9 mouse cellular contexts compared by ENCODE assay signal in the genomic region with DNA sequence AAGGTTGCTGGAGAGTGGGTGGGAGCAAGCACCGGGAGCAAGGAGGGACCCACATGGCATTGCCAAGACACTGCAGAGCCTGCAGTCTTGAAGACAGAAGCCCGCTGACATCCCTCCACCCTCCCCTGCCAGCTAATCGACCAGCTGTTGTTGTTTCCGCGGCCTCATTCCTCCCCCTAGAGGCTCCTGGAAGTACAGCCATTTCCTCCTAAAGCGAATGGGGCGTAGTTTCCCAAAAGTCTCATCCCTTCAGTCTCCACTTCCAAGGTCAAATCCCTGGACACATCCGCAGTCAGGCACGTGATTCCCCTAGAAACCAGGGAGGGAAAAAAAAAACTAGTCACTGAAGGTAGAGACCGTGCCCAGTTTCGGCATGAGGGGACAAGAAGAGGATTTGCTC. TPM values are rescaled to one million over a fixed set of nuclear protein-coding genes. Genes with fewer than 3 reads are reported as not detected.
DNase-seq lines count a peak whose midpoint lies in the region; ATAC-seq and TF ChIP-seq lines count a peak whose summit lies in the region.
"Had no signal": no experiment of that assay in that cellular context is flagged by ENCODE, and none has a peak within 500 bp of the region (broad histone marks: within the 10 kb centered on the region; RNA-seq: fewer than 3 reads in every experiment).

No protein-coding gene starts in this region.

- H3ac ChIP-seq in C2C12 (ENCODE audit: control insufficient read depth, insufficient read length, low read depth): peak overlapping the region; percentile 46

- H3K4me1 ChIP-seq in embryonic facial prominence, embryonic 15.5 days: peaks cover 12% of the 10 kb centered on the region; the same call in 1 of the 2 replicates
- peaks cover 3% of the 10 kb centered on the region; the same call in 1 of the 2 replicates for H3K4me1 ChIP-seq in heart, embryonic 11.5 days (ENCODE audit: control insufficient read depth, insufficient read depth, low read length)
- H3K4me1 ChIP-seq in kidney, embryonic 14.5 days (ENCODE audit: control insufficient read depth, insufficient read depth, low read length): no peaks in the 10 kb centered on the region
- H3K4me1 ChIP-seq in liver, embryonic 11.5 days (replicated peaks; ENCODE audit: control insufficient read depth, insufficient read depth, low read length): peaks cover 2% of the 10 kb centered on the region; the same call in 1 of the 2 replicates

- 0 out of 2 replicates have a peak, but pooled peaks have one; percentile 40 for ATAC-seq in embryonic facial prominence, embryonic 15.5 days (ENCODE audit: insufficient number of reproducible peaks, low FRiP score, low TSS enrichment, low read depth)
- no peak for ATAC-seq in heart, embryonic 11.5 days (replicated peaks; ENCODE audit: insufficient number of reproducible peaks, low FRiP score, low TSS enrichment)
- ATAC-seq in kidney, embryonic 14.5 days (ENCODE audit: low FRiP score, low TSS enrichment): peak; percentile 33; the same call in 1 of the 2 replicates
- peak; percentile 49; the same call in 1 of the 2 replicates for ATAC-seq in liver, embryonic 11.5 days (replicated peaks; ENCODE audit: low FRiP score)

- peak; percentile 70 for DNase-seq in adrenal gland, postnatal 25 days
- DNase-seq in liver, embryonic 11.5 days (ENCODE audit: low spot score): peak; percentile 67
- DNase-seq in neural tube, embryonic 10.5 days (ENCODE audit: extremely low spot score, low spot score): peak; percentile 71
- DNase-seq in testis, postnatal 14 days (ENCODE audit: low spot score): peak; percentile 60

- H3K9me3 ChIP-seq in embryonic facial prominence, embryonic 15.5 days (replicated peaks): no peaks in the 10 kb centered on the region
- H3K9me3 ChIP-seq in heart, embryonic 11.5 days (replicated peaks; ENCODE audit: control insufficient read depth, low read length): no peaks in the 10 kb centered on the region
- no peaks in the 10 kb centered on the region for H3K9me3 ChIP-seq in kidney, embryonic 14.5 days (ENCODE audit: control insufficient read depth, low read length)
- no peaks in the 10 kb centered on the region for H3K9me3 ChIP-seq in liver, embryonic 11.5 days (ENCODE audit: control insufficient read depth, low read length)
- H3K9me3 ChIP-seq: embryonic facial prominence, embryonic 12.5 days had no signal

- no peak overlapping the region for H3K27ac ChIP-seq in embryonic facial prominence, embryonic 15.5 days (replicated peaks)
- H3K27ac ChIP-seq in heart, embryonic 11.5 days (ENCODE audit: low read depth, low read length): no peak overlapping the region
- no peak overlapping the region for H3K27ac ChIP-seq in kidney, embryonic 14.5 days (ENCODE audit: low read depth, low read length)
- H3K27ac ChIP-seq in liver, embryonic 11.5 days (ENCODE audit: low read depth, low read length): no peak overlapping the region
- H3K27ac ChIP-seq: embryonic facial prominence, embryonic 12.5 days had no signal

- H3K9ac ChIP-seq in embryonic facial prominence, embryonic 15.5 days: no peak overlapping the region
- no peak overlapping the region for H3K9ac ChIP-seq in heart, embryonic 11.5 days (ENCODE audit: low read depth, low read length)
- H3K9ac ChIP-seq in kidney, embryonic 14.5 days (ENCODE audit: low read depth, low read length): no peak overlapping the region
- H3K9ac ChIP-seq in liver, embryonic 11.5 days (ENCODE audit: low read depth, low read length): no peak overlapping the region
- H3K9ac ChIP-seq: embryonic facial prominence, embryonic 12.5 days had no signal

- H3K36me3 ChIP-seq in C2C12 (ENCODE audit: control insufficient read depth, insufficient read depth): peaks cover 5% of the 10 kb centered on the region
- H3K36me3 ChIP-seq in embryonic facial prominence, embryonic 15.5 days: 0 out of 2 replicates have a peak, but pooled peaks cover 5% of the 10 kb centered on the region
- no peaks in the 10 kb centered on the region for H3K36me3 ChIP-seq in heart, embryonic 11.5 days (ENCODE audit: control insufficient read depth, insufficient read depth, low read length)
- peaks cover 11% of the 10 kb centered on the region; the same call in 1 of the 2 replicates for H3K36me3 ChIP-seq in kidney, embryonic 14.5 days (ENCODE audit: control insufficient read depth, insufficient read depth, low read length)
- H3K36me3 ChIP-seq in liver, embryonic 11.5 days (ENCODE audit: control insufficient read depth, insufficient read depth, low read length): peaks cover 5% of the 10 kb centered on the region; the same call in 1 of the 2 replicates

- H3K27me3 ChIP-seq in C2C12 (ENCODE audit: control insufficient read depth, insufficient read depth, insufficient read length): no peaks in the 10 kb centered on the region
- H3K27me3 ChIP-seq in embryonic facial prominence, embryonic 15.5 days: no peaks in the 10 kb centered on the region
- H3K27me3 ChIP-seq in heart, embryonic 11.5 days (ENCODE audit: control insufficient read depth, insufficient read depth, low read length): no peaks in the 10 kb centered on the region
- H3K27me3 ChIP-seq in kidney, embryonic 14.5 days (ENCODE audit: control insufficient read depth, insufficient read depth, low read length): no peaks in the 10 kb centered on the region
- no peaks in the 10 kb centered on the region for H3K27me3 ChIP-seq in liver, embryonic 11.5 days (replicated peaks; ENCODE audit: control insufficient read depth, insufficient read depth, low read length)
- H3K27me3 ChIP-seq: embryonic facial prominence, embryonic 12.5 days had no signal

- no peaks in the 10 kb centered on the region for H3K79me3 ChIP-seq in C2C12 (ENCODE audit: low read depth)

- H3K79me2 ChIP-seq in C2C12 (ENCODE audit: control insufficient read depth, insufficient read depth): no peaks in the 10 kb centered on the region

- peak; percentile 38 for TF ChIP-seq CTCF in C2C12 (IDR thresholded peaks at IDR 0.05; ENCODE audit: control insufficient read depth, insufficient read depth, insufficient read length)

- H3K4me3 ChIP-seq in C2C12 (ENCODE audit: insufficient read depth, poor library complexity, severe bottlenecking): no peak overlapping the region
- no peak overlapping the region for H3K4me3 ChIP-seq in embryonic facial prominence, embryonic 15.5 days (replicated peaks)
- H3K4me3 ChIP-seq in heart, embryonic 11.5 days (ENCODE audit: low read depth, low read length): no peak overlapping the region
- H3K4me3 ChIP-seq in kidney, embryonic 14.5 days (ENCODE audit: low read length): no peak overlapping the region
- H3K4me3 ChIP-seq in liver, embryonic 11.5 days (ENCODE audit: low read depth, low read length): no peak overlapping the region
- H3K4me3 ChIP-seq: embryonic facial prominence, embryonic 12.5 days had no signal

- 5% methylated on average over 11 of the region's 11 CpGs for WGBS in embryonic facial prominence, embryonic 15.5 days
- 5% methylated on average over 11 of the region's 11 CpGs for WGBS in heart, embryonic 11.5 days (ENCODE audit: insufficient replicate concordance)
- WGBS in kidney, embryonic 14.5 days: 8% methylated on average over 11 of the region's 11 CpGs
- WGBS in liver, embryonic 11.5 days: 7% methylated on average over 11 of the region's 11 CpGs

- 0 out of 2 replicates have a peak overlapping the region, but pooled peaks have one; percentile 22 for H3K4me2 ChIP-seq in embryonic facial prominence, embryonic 15.5 days (replicated peaks)
- peak overlapping the region; percentile 42 for H3K4me2 ChIP-seq in heart, embryonic 11.5 days
- H3K4me2 ChIP-seq in kidney, embryonic 14.5 days (replicated peaks; ENCODE audit: low read depth, low read length): no peak overlapping the region
- H3K4me2 ChIP-seq in liver, embryonic 11.5 days: 0 out of 2 replicates have a peak overlapping the region, but pooled peaks have one; percentile 12
- H3K4me2 ChIP-seq: embryonic facial prominence, embryonic 12.5 days had no signal

RNA-seq across cellular contexts. Expression of a gene that starts 1.1 kb away (rescaled TPM):
- not detected for polyA plus RNA-seq in C2C12 (2012; fragmentation: generic; extraction: Trizol)
- total RNA-seq in adrenal gland, postnatal 25 days (2021): 0.36 TPM in 1 of 2 replicates, not detected in the other
- polyA plus RNA-seq in embryonic facial prominence, embryonic 15.5 days (2015; fragmentation: Nextera tagmentation; extraction: Ambion mirVana): 0.12 and 0.26 TPM in 2 replicates
- 0.23 TPM in 1 of 2 replicates, not detected in the other for polyA plus RNA-seq in heart, embryonic 11.5 days (2014; fragmentation: Nextera tagmentation; extraction: Ambion mirVana)
- polyA plus RNA-seq in kidney, embryonic 14.5 days (2014; fragmentation: Nextera tagmentation; extraction: Ambion mirVana): 0.09 TPM in 1 of 2 replicates, not detected in the other
- polyA plus RNA-seq in liver, embryonic 11.5 days (2014; fragmentation: Nextera tagmentation; extraction: Ambion mirVana): 0.05 and 0.12 TPM in 2 replicates

RNA-seq across cellular contexts. Expression of a gene that starts 17.3 kb away (rescaled TPM):
- 25.2 TPM for polyA plus RNA-seq in C2C12 (2012; fragmentation: generic; extraction: Trizol)
- 50.6 and 63.0 TPM in 2 replicates for total RNA-seq in adrenal gland, postnatal 25 days (2021)
- 58.3 and 59.5 TPM in 2 replicates for polyA plus RNA-seq in embryonic facial prominence, embryonic 15.5 days (2015; fragmentation: Nextera tagmentation; extraction: Ambion mirVana)
- 40.1 and 40.5 TPM in 2 replicates for polyA plus RNA-seq in heart, embryonic 11.5 days (2014; fragmentation: Nextera tagmentation; extraction: Ambion mirVana)
- polyA plus RNA-seq in kidney, embryonic 14.5 days (2014; fragmentation: Nextera tagmentation; extraction: Ambion mirVana): 41.6 and 54.2 TPM in 2 replicates
- 41.6 and 44.8 TPM in 2 replicates for polyA plus RNA-seq in liver, embryonic 11.5 days (2014; fragmentation: Nextera tagmentation; extraction: Ambion mirVana)

RNA-seq across cellular contexts. Expression of a gene that starts 18.8 kb away (rescaled TPM):
- 12.0 TPM for polyA plus RNA-seq in C2C12 (2012; fragmentation: generic; extraction: Trizol)
- 1.3 and 1.5 TPM in 2 replicates for total RNA-seq in adrenal gland, postnatal 25 days (2021)
- 13.6 and 16.0 TPM in 2 replicates for polyA plus RNA-seq in embryonic facial prominence, embryonic 15.5 days (2015; fragmentation: Nextera tagmentation; extraction: Ambion mirVana)
- polyA plus RNA-seq in heart, embryonic 11.5 days (2014; fragmentation: Nextera tagmentation; extraction: Ambion mirVana): 12.7 and 13.2 TPM in 2 replicates
- 18.2 and 22.9 TPM in 2 replicates for polyA plus RNA-seq in kidney, embryonic 14.5 days (2014; fragmentation: Nextera tagmentation; extraction: Ambion mirVana)
- polyA plus RNA-seq in liver, embryonic 11.5 days (2014; fragmentation: Nextera tagmentation; extraction: Ambion mirVana): 28.2 and 29.4 TPM in 2 replicates

RNA-seq across cellular contexts. Expression of a gene that starts 29.0 kb away (rescaled TPM):
- 33.9 TPM for polyA plus RNA-seq in C2C12 (2012; fragmentation: generic; extraction: Trizol)
- 53.6 and 62.4 TPM in 2 replicates for total RNA-seq in adrenal gland, postnatal 25 days (2021)
- polyA plus RNA-seq in embryonic facial prominence, embryonic 15.5 days (2015; fragmentation: Nextera tagmentation; extraction: Ambion mirVana): 18.4 and 20.0 TPM in 2 replicates
- polyA plus RNA-seq in heart, embryonic 11.5 days (2014; fragmentation: Nextera tagmentation; extraction: Ambion mirVana): 9.9 and 12.0 TPM in 2 replicates
- polyA plus RNA-seq in kidney, embryonic 14.5 days (2014; fragmentation: Nextera tagmentation; extraction: Ambion mirVana): 15.2 and 18.6 TPM in 2 replicates
- 11.4 and 14.7 TPM in 2 replicates for polyA plus RNA-seq in liver, embryonic 11.5 days (2014; fragmentation: Nextera tagmentation; extraction: Ambion mirVana)

RNA-seq across cellular contexts. Expression of a gene that starts 37.5 kb away (rescaled TPM):
- polyA plus RNA-seq in C2C12 (2012; fragmentation: generic; extraction: Trizol): 74.9 TPM
- 79.9 and 117 TPM in 2 replicates for total RNA-seq in adrenal gland, postnatal 25 days (2021)
- polyA plus RNA-seq in embryonic facial prominence, embryonic 15.5 days (2015; fragmentation: Nextera tagmentation; extraction: Ambion mirVana): 105 and 106 TPM in 2 replicates
- polyA plus RNA-seq in heart, embryonic 11.5 days (2014; fragmentation: Nextera tagmentation; extraction: Ambion mirVana): 42.8 and 45.3 TPM in 2 replicates
- polyA plus RNA-seq in kidney, embryonic 14.5 days (2014; fragmentation: Nextera tagmentation; extraction: Ambion mirVana): 21.6 and 29.1 TPM in 2 replicates
- 23.8 and 26.0 TPM in 2 replicates for polyA plus RNA-seq in liver, embryonic 11.5 days (2014; fragmentation: Nextera tagmentation; extraction: Ambion mirVana)
